Mouse (Mus musculus): ENCODE results near the gene Kctd17.

Gene Kctd17

GRCm38 (mm10) chr15:78487066-78487465 is 58.7 kb downstream of the Kctd17 start:
- no peak for DNase-seq

Measured in embryo, embryonic 11 days (tissue).